Mouse (Mus musculus): Measurements from ENCODE around the gene Mup9. TPM values are rescaled to one million over a fixed set of nuclear protein-coding genes. Genes with fewer than 3 reads are reported as not detected.

Gene Mup9
- polyA plus RNA-seq (2017; shearing (Covaris generic)) = not detected

DNA sequence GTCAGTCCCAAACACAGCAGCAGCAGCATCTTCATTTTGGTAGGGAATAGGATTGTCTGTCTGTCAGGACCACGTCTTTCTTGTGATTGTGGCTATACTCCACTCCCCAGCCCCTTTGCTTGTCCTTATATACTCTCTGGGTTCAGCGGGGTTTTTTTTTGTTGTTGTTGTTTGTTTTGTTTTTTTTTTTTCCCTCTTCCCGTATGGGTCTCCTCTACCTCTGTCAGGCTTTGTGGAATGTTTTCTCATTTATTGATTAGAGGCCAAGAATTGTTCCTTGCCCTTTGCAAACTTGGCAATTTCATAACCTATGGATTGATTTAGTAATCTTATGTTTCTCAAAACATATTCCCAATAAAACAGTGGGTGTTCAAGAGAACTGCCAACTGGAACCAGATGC, at the start of gene Mup9:
Gene Mup9, minus strand, starts transcription at position 101 of the 400 bp plus-strand sequence.

Other genes starting within 250 kb of the Mup9 start
- gene Mup8, start 199.4 kb downstream of the Mup9 start, polyA plus RNA-seq (2017; shearing (Covaris generic)) = not detected
- gene Mup1, start 80.0 kb upstream of the Mup9 start, polyA plus RNA-seq (2017; shearing (Covaris generic)) = not detected
- gene Mup10, start 160.2 kb upstream of the Mup9 start, polyA plus RNA-seq (2017; shearing (Covaris generic)) = not detected
- not detected for gene Mup11, start 240.5 kb upstream of the Mup9 start, polyA plus RNA-seq (2017; shearing (Covaris generic))